Comparison of ENCODE assay signal across 8 mouse cellular contexts in genomic region chr1:89072143-89072990, GRCm38 (mm10). TPM values are rescaled to one million over a fixed set of nuclear protein-coding genes. Genes with fewer than 3 reads are reported as not detected.
A peak's percentile ranks its signal among the peaks of the same experiment; 100 is the strongest.
DNase-seq lines count a peak whose midpoint lies in the region; ATAC-seq and TF ChIP-seq lines count a peak whose summit lies in the region.

No protein-coding gene starts in this region.

- peak overlapping the region; percentile 77 for H3K4me2 ChIP-seq in hindbrain, embryonic 11.5 days (replicated peaks; ENCODE audit: low read depth, low read length)
- H3K4me2 ChIP-seq in limb, embryonic 15.5 days, result peak overlapping the region; percentile 74
- peak overlapping the region; percentile 83 for H3K4me2 ChIP-seq in stomach, postnatal 0 days (replicated peaks; ENCODE audit: low read depth)

- H3K27ac ChIP-seq in hindbrain, embryonic 11.5 days (ENCODE audit: low read depth, low read length), result peak overlapping the region; percentile 3; the same call in 1 of the 2 replicates
- peak overlapping the region; percentile 13; the same call in 1 of the 2 replicates for H3K27ac ChIP-seq in limb, embryonic 15.5 days
- H3K27ac ChIP-seq in stomach, postnatal 0 days (replicated peaks), result peak overlapping the region; percentile 89

- peaks cover 7% of the 10 kb centered on the region; the same call in 1 of the 2 replicates for H3K4me1 ChIP-seq in hindbrain, embryonic 11.5 days (replicated peaks; ENCODE audit: control insufficient read depth, insufficient read depth, low read length)
- H3K4me1 ChIP-seq in limb, embryonic 15.5 days, result peaks cover 38% of the 10 kb centered on the region
- H3K4me1 ChIP-seq in stomach, postnatal 0 days (replicated peaks; ENCODE audit: control insufficient read depth, insufficient read depth), result 0 out of 2 replicates have a peak, but pooled peaks cover 9% of the 10 kb centered on the region

- 7% methylated on average over 14 of the region's 14 CpGs for WGBS in hindbrain, embryonic 11.5 days
- 23% methylated on average over 14 of the region's 14 CpGs for WGBS in limb, embryonic 15.5 days
- WGBS in stomach, postnatal 0 days, result 26% methylated on average over 14 of the region's 14 CpGs

- peak overlapping the region; percentile 86 for H3K9ac ChIP-seq in hindbrain, embryonic 11.5 days (ENCODE audit: low read depth, low read length)
- no peak overlapping the region for H3K9ac ChIP-seq in limb, embryonic 15.5 days
- H3K9ac ChIP-seq in stomach, postnatal 0 days (ENCODE audit: low read length), result peak overlapping the region; percentile 87

- no peaks in the 10 kb centered on the region for H3K36me3 ChIP-seq in hindbrain, embryonic 11.5 days (ENCODE audit: control insufficient read depth, insufficient read depth, low read length)
- no peaks in the 10 kb centered on the region for H3K36me3 ChIP-seq in limb, embryonic 15.5 days
- H3K36me3 ChIP-seq in stomach, postnatal 0 days (ENCODE audit: control insufficient read depth, insufficient read depth, low read length), result no peaks in the 10 kb centered on the region

- no peak for TF ChIP-seq CTCF in stomach, postnatal 0 days (IDR thresholded peaks at IDR 0.05; ENCODE audit: low read depth)

- H3K4me3 ChIP-seq in hindbrain, embryonic 11.5 days (ENCODE audit: low read depth, low read length), result peak overlapping the region; percentile 90
- H3K4me3 ChIP-seq in limb, embryonic 15.5 days, result peak overlapping the region; percentile 84
- H3K4me3 ChIP-seq in stomach, postnatal 0 days (ENCODE audit: low read depth, low read length), result peak overlapping the region; percentile 90

- H3K27me3 ChIP-seq in hindbrain, embryonic 11.5 days (ENCODE audit: control insufficient read depth, insufficient read depth, low read length), result no peaks in the 10 kb centered on the region
- no peaks in the 10 kb centered on the region for H3K27me3 ChIP-seq in limb, embryonic 15.5 days
- H3K27me3 ChIP-seq in stomach, postnatal 0 days (ENCODE audit: control insufficient read depth, insufficient read depth, low read length), result no peaks in the 10 kb centered on the region

- no peaks in the 10 kb centered on the region for H3K9me3 ChIP-seq in hindbrain, embryonic 11.5 days (ENCODE audit: control insufficient read depth, low read length)
- H3K9me3 ChIP-seq in limb, embryonic 15.5 days, result no peaks in the 10 kb centered on the region
- H3K9me3 ChIP-seq in stomach, postnatal 0 days (ENCODE audit: control insufficient read depth, low read length), result no peaks in the 10 kb centered on the region

- TF ChIP-seq EP300 in stomach, postnatal 0 days (optimal IDR thresholded peaks at IDR 0.05), result no peak

- ATAC-seq in hindbrain, embryonic 11.5 days (ENCODE audit: low FRiP score), result no peak
- ATAC-seq in limb, embryonic 15.5 days (ENCODE audit: insufficient number of reproducible peaks, low FRiP score, low TSS enrichment, low read depth), result no peak
- ATAC-seq in stomach, postnatal 0 days (ENCODE audit: low FRiP score, low TSS enrichment), result no peak
- ATAC-seq in granulocyte monocyte progenitor cell, adult 5-6 weeks (replicated peaks; ENCODE audit: poor library complexity, severe bottlenecking), result no peak
- no peak for ATAC-seq in erythroblast, adult 5-6 weeks (replicated peaks; ENCODE audit: low FRiP score, poor library complexity, severe bottlenecking)

- DNase-seq in urinary bladder, postnatal 14 days (ENCODE audit: low spot score), result peak; percentile 31
- DNase-seq in urinary bladder, postnatal 36 days (ENCODE audit: low spot score in 2 of 2), result no peak
- peak; percentile 50 for DNase-seq in hindbrain, embryonic 11.5 days (ENCODE audit: low spot score)
- peak; percentile 53 for DNase-seq in stomach, postnatal 0 days (ENCODE audit: low spot score)
- no peak for DNase-seq in retina, embryonic 14.5 days (ENCODE audit: low spot score)

RNA-seq across cellular contexts. Expression of gene Sh3bp4, which starts 2.2 kb away (rescaled TPM):
- polyA plus RNA-seq in hindbrain, embryonic 11.5 days (2014; fragmentation: Nextera tagmentation; extraction: Ambion mirVana), result 18.0 and 21.7 TPM in 2 replicates
- 21.6 and 24.0 TPM in 2 replicates for polyA plus RNA-seq in limb, embryonic 15.5 days (2015; fragmentation: Nextera tagmentation; extraction: Ambion mirVana)
- polyA plus RNA-seq in stomach, postnatal 0 days (2015; fragmentation: Nextera tagmentation; extraction: Ambion mirVana), result 7.6 and 8.0 TPM in 2 replicates
- 0.41 and 0.88 TPM in 2 replicates for total RNA-seq in granulocyte monocyte progenitor cell, adult 5-6 weeks (2014; fragmentation: Nextera tagmentation)
- not detected in 2 replicates for total RNA-seq in granulocyte monocyte progenitor cell, adult 5-6 weeks (2017)
- 0.21 TPM in 1 of 2 replicates, not detected in the other for total RNA-seq in erythroblast, adult 5-6 weeks (2015; ENCODE audit: low replicate concordance)
- total RNA-seq in erythroblast, adult 5-6 weeks (2017; ENCODE audit: low replicate concordance), result 0.51 TPM in 1 of 2 replicates, not detected in the other

Comparison
In these comparisons a context has a peak if more than half of its experiments do, and no peak if none do; other contexts are left out.
1. DNase-seq: peak in urinary bladder, postnatal 14 days (single experiment), hindbrain, embryonic 11.5 days (single experiment) and stomach, postnatal 0 days (single experiment); none in urinary bladder, postnatal 36 days (0 of 2) and retina, embryonic 14.5 days (single experiment).
2. H3K27ac ChIP-seq: peak in every context shown above with its lines; median percentile 89 in stomach, postnatal 0 days; 13 in limb, embryonic 15.5 days; 3 in hindbrain, embryonic 11.5 days.
3. Peak in every context shown above with its lines, with median percentiles within 50 percentile points of each other: H3K4me2 ChIP-seq and H3K4me3 ChIP-seq.